19 mouse cellular contexts compared by ENCODE assay signal in genomic region chr10:99627355-99627754, GRCm38 (mm10).
DNase-seq lines count a peak whose midpoint lies in the region; ATAC-seq and TF ChIP-seq lines count a peak whose summit lies in the region.
"Had no signal": no experiment of that assay in that cellular context is flagged by ENCODE, and none has a peak within 500 bp of the region (broad histone marks: within the 10 kb centered on the region; RNA-seq: fewer than 3 reads in every experiment).

No protein-coding gene starts in this region.

- H3K4me3 ChIP-seq in lung, embryonic 14.5 days (ENCODE audit: low read depth, low read length), result no peak overlapping the region
- H3K4me3 ChIP-seq in lung, adult 2 months (replicated peaks; ENCODE audit: extremely low read depth, low read depth, low read length), result no peak overlapping the region
- H3K4me3 ChIP-seq in lung, embryonic 16.5 days (ENCODE audit: low read length), result no peak overlapping the region
- H3K4me3 ChIP-seq in stomach, embryonic 15.5 days (replicated peaks), result no peak overlapping the region
- no peak overlapping the region for H3K4me3 ChIP-seq in heart, embryonic 11.5 days (ENCODE audit: low read depth, low read length)
- H3K4me3 ChIP-seq in hindbrain, embryonic 10.5 days, result no peak overlapping the region
- H3K4me3 ChIP-seq: forebrain, embryonic 12.5 days; heart, adult 2 months; heart, embryonic 12.5 days; hindbrain, embryonic 12.5 days had no signal

- ATAC-seq in lung, embryonic 14.5 days (ENCODE audit: insufficient read depth), result peak; percentile 52; the same call in 1 of the 2 replicates
- ATAC-seq in lung, embryonic 16.5 days (ENCODE audit: low read depth), result peak; percentile 49; the same call in 1 of the 2 replicates
- peak; percentile 68 for ATAC-seq in stomach, embryonic 15.5 days (ENCODE audit: insufficient read depth, low FRiP score, low read depth)
- ATAC-seq in heart, embryonic 11.5 days (replicated peaks; ENCODE audit: insufficient number of reproducible peaks, low FRiP score, low TSS enrichment), result no peak
- ATAC-seq: forebrain, embryonic 16.5 days; hindbrain, embryonic 16.5 days had no signal

- no peak for TF ChIP-seq POLR2A in lung, adult 2 months (IDR thresholded peaks at IDR 0.05; ENCODE audit: borderline replicate concordance, extremely low read depth, low read depth, low read length)

- H3K27ac ChIP-seq in lung, embryonic 14.5 days (ENCODE audit: low read depth), result peak overlapping the region; percentile 59
- peak overlapping the region; percentile 57 for H3K27ac ChIP-seq in lung, embryonic 16.5 days (ENCODE audit: low read length)
- H3K27ac ChIP-seq in stomach, embryonic 15.5 days, result 0 out of 2 replicates have a peak overlapping the region, but pooled peaks have one; percentile 42
- H3K27ac ChIP-seq in heart, embryonic 11.5 days (ENCODE audit: low read depth, low read length), result no peak overlapping the region
- no peak overlapping the region for H3K27ac ChIP-seq in hindbrain, embryonic 10.5 days
- H3K27ac ChIP-seq: forebrain, embryonic 12.5 days; heart, adult 2 months; hindbrain, embryonic 12.5 days had no signal

- H3K9me3 ChIP-seq in lung, embryonic 14.5 days (ENCODE audit: low read depth, low read length), result no peaks in the 10 kb centered on the region
- H3K9me3 ChIP-seq in lung, embryonic 16.5 days (ENCODE audit: control insufficient read depth, low read length), result no peaks in the 10 kb centered on the region
- H3K9me3 ChIP-seq in stomach, embryonic 15.5 days, result no peaks in the 10 kb centered on the region
- no peaks in the 10 kb centered on the region for H3K9me3 ChIP-seq in heart, embryonic 11.5 days (replicated peaks; ENCODE audit: control insufficient read depth, low read length)
- no peaks in the 10 kb centered on the region for H3K9me3 ChIP-seq in hindbrain, embryonic 10.5 days
- H3K9me3 ChIP-seq: forebrain, embryonic 12.5 days; heart, embryonic 12.5 days; hindbrain, embryonic 12.5 days had no signal

- no peaks in the 10 kb centered on the region for H3K36me3 ChIP-seq in lung, embryonic 14.5 days (ENCODE audit: insufficient read depth)
- H3K36me3 ChIP-seq in lung, embryonic 16.5 days (ENCODE audit: control insufficient read depth, insufficient read depth, low read length), result no peaks in the 10 kb centered on the region
- H3K36me3 ChIP-seq in stomach, embryonic 15.5 days, result no peaks in the 10 kb centered on the region
- no peaks in the 10 kb centered on the region for H3K36me3 ChIP-seq in heart, embryonic 11.5 days (ENCODE audit: control insufficient read depth, insufficient read depth, low read length)
- no peaks in the 10 kb centered on the region for H3K36me3 ChIP-seq in hindbrain, embryonic 10.5 days
- H3K36me3 ChIP-seq: forebrain, embryonic 12.5 days; heart, embryonic 12.5 days; hindbrain, embryonic 12.5 days had no signal

- H3K27me3 ChIP-seq in lung, embryonic 14.5 days (ENCODE audit: insufficient read depth, low read length), result no peaks in the 10 kb centered on the region
- H3K27me3 ChIP-seq in lung, embryonic 16.5 days (ENCODE audit: control insufficient read depth, insufficient read depth, low read depth, low read length), result no peaks in the 10 kb centered on the region
- no peaks in the 10 kb centered on the region for H3K27me3 ChIP-seq in stomach, embryonic 15.5 days (replicated peaks)
- H3K27me3 ChIP-seq in heart, embryonic 11.5 days (ENCODE audit: control insufficient read depth, insufficient read depth, low read length), result no peaks in the 10 kb centered on the region
- H3K27me3 ChIP-seq in hindbrain, embryonic 10.5 days (ENCODE audit: insufficient read depth, poor library complexity, severe bottlenecking), result no peaks in the 10 kb centered on the region
- H3K27me3 ChIP-seq: forebrain, embryonic 12.5 days; heart, embryonic 12.5 days; hindbrain, embryonic 12.5 days had no signal

- no peak for TF ChIP-seq CTCF in lung, embryonic 14.5 days (IDR thresholded peaks at IDR 0.05; ENCODE audit: low read depth)
- TF ChIP-seq CTCF in lung, adult 2 months (IDR thresholded peaks at IDR 0.05; ENCODE audit: insufficient read depth, low read length), result no peak

- no peaks in the 10 kb centered on the region for H3K4me1 ChIP-seq in lung, embryonic 14.5 days (ENCODE audit: insufficient read depth)
- H3K4me1 ChIP-seq in lung, adult 2 months (ENCODE audit: control insufficient read depth, insufficient read depth, low read length), result peaks cover 7% of the 10 kb centered on the region
- H3K4me1 ChIP-seq in lung, embryonic 16.5 days (replicated peaks; ENCODE audit: control insufficient read depth, insufficient read depth, low read length), result 0 out of 2 replicates have a peak, but pooled peaks cover 2% of the 10 kb centered on the region
- H3K4me1 ChIP-seq in stomach, embryonic 15.5 days, result no peaks in the 10 kb centered on the region
- H3K4me1 ChIP-seq in heart, embryonic 11.5 days (ENCODE audit: control insufficient read depth, insufficient read depth, low read length), result no peaks in the 10 kb centered on the region
- H3K4me1 ChIP-seq in hindbrain, embryonic 10.5 days (replicated peaks), result no peaks in the 10 kb centered on the region
- H3K4me1 ChIP-seq: forebrain, embryonic 12.5 days; heart, embryonic 12.5 days; hindbrain, embryonic 12.5 days had no signal

- 38% methylated on average over 6 of the region's 6 CpGs for WGBS in lung, embryonic 14.5 days
- 35% methylated on average over 6 of the region's 6 CpGs for WGBS in lung, adult 2 months
- 46% methylated on average over 6 of the region's 6 CpGs for WGBS in lung, embryonic 16.5 days
- WGBS in stomach, embryonic 15.5 days, result 59% methylated on average over 6 of the region's 6 CpGs
- 70% methylated on average over 6 of the region's 6 CpGs for WGBS in heart, embryonic 11.5 days (ENCODE audit: insufficient replicate concordance)
- WGBS in hindbrain, embryonic 10.5 days, result 82% methylated on average over 6 of the region's 6 CpGs

- H3K4me2 ChIP-seq in lung, embryonic 14.5 days, result no peak overlapping the region
- H3K4me2 ChIP-seq in lung, embryonic 16.5 days (ENCODE audit: low read depth, low read length), result no peak overlapping the region
- H3K4me2 ChIP-seq in stomach, embryonic 15.5 days, result no peak overlapping the region
- no peak overlapping the region for H3K4me2 ChIP-seq in heart, embryonic 11.5 days
- H3K4me2 ChIP-seq: forebrain, embryonic 12.5 days; heart, embryonic 12.5 days; hindbrain, embryonic 12.5 days had no signal

- H3K9ac ChIP-seq in lung, embryonic 14.5 days, result no peak overlapping the region
- H3K9ac ChIP-seq in lung, embryonic 16.5 days (ENCODE audit: low read length), result no peak overlapping the region
- no peak overlapping the region for H3K9ac ChIP-seq in stomach, embryonic 15.5 days
- no peak overlapping the region for H3K9ac ChIP-seq in heart, embryonic 11.5 days (ENCODE audit: low read depth, low read length)
- H3K9ac ChIP-seq: forebrain, embryonic 12.5 days; heart, embryonic 12.5 days; hindbrain, embryonic 12.5 days had no signal

- peak; percentile 53 for DNase-seq in lung, embryonic 14.5 days
- DNase-seq in lung, adult 2 months, result no peak
- DNase-seq in fat pad, adult 2 months (ENCODE audit: extremely low read depth, low read depth, low spot score), result peak; percentile 63
- DNase-seq in hindbrain, embryonic 10.5 days (ENCODE audit: low spot score), result no peak
- DNase-seq: adrenal gland, adult 2 months; adrenal gland, postnatal 25 days; cerebellum, adult 18-20 months; cerebellum, adult 9-11 months; cerebellum, postnatal 36 days; gastrocnemius, postnatal 10 days; heart, adult 2 months had no signal

Comparison
In these comparisons a context has a peak if more than half of its experiments do, and no peak if none do; other contexts are left out.
1. DNase-seq: peak in lung, embryonic 14.5 days (single experiment) and fat pad, adult 2 months (single experiment); none in lung, adult 2 months (single experiment) and hindbrain, embryonic 10.5 days (single experiment).
2. H3K27ac ChIP-seq: peak in lung, embryonic 14.5 days (single experiment), lung, embryonic 16.5 days (single experiment) and stomach, embryonic 15.5 days (single experiment); none in heart, embryonic 11.5 days (single experiment) and hindbrain, embryonic 10.5 days (single experiment).